Mouse (Mus musculus): Measurements from ENCODE around the gene Eif4g1. TPM values are rescaled to one million over a fixed set of nuclear protein-coding genes. Genes with fewer than 3 reads are reported as not detected.

Eif4g1 gene
- polyA plus RNA-seq, 1 experiment from 2014 or later: 153 TPM

DNA sequence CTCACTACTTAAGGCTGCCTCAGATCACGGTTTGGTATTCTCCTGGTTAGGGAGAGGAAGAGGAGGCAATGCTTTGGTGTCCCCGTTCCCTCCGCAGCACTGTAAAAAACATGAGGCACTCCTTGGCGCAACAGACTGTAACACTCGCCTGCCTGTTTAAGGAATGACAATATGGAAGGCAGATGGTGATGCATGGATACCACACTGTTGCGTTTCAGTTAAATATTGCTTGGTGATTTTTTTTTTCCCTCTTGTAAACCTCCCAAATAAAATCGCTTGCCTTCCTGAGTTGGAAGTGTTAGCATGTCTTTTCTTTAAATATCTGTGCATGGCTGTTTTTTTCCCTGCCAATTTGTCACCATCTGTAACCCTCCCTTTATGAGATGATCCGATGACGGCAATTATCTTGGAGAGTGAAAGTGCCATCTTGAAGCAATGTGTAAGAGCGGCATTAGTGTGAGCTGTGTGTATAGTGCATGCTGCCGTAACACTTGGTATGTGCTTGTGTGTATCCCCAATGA lies 39.2 kb upstream of the Eif4g1 start:
- peak overlapping the region; percentile 92 for H3K4me2 ChIP-seq (ENCODE audit: low read depth, low read length)
- DNase-seq (ENCODE audit: low spot score) (peak; percentile 14), ATAC-seq (ENCODE audit: low read depth) (no peak)
- peaks cover 9% of the 10 kb centered on the region; the same call in 1 of the 2 replicates for H3K4me1 ChIP-seq (ENCODE audit: control insufficient read depth, insufficient read depth, low read length)
- no peaks in the 10 kb centered on the region for H3K9me3 ChIP-seq (ENCODE audit: control insufficient read depth, low read length)
- no peak overlapping the region for H3K27ac ChIP-seq (replicated peaks; ENCODE audit: low read depth, low read length)
- peak overlapping the region; percentile 78; the same call in 1 of the 2 replicates for H3K9ac ChIP-seq (ENCODE audit: low read depth, low read length)
- 0 out of 2 replicates have a peak, but pooled peaks cover 3% of the 10 kb centered on the region for H3K36me3 ChIP-seq (ENCODE audit: control insufficient read depth, insufficient read depth, low read length)
- H3K27me3 ChIP-seq (replicated peaks; ENCODE audit: control insufficient read depth, insufficient read depth, low read length): peaks cover 6% of the 10 kb centered on the region; the same call in 1 of the 2 replicates
- peak overlapping the region; percentile 57; the same call in 1 of the 2 replicates for H3K4me3 ChIP-seq (ENCODE audit: low read depth, low read length)
- 47% methylated on average over 11 of the region's 11 CpGs for WGBS

DNA sequence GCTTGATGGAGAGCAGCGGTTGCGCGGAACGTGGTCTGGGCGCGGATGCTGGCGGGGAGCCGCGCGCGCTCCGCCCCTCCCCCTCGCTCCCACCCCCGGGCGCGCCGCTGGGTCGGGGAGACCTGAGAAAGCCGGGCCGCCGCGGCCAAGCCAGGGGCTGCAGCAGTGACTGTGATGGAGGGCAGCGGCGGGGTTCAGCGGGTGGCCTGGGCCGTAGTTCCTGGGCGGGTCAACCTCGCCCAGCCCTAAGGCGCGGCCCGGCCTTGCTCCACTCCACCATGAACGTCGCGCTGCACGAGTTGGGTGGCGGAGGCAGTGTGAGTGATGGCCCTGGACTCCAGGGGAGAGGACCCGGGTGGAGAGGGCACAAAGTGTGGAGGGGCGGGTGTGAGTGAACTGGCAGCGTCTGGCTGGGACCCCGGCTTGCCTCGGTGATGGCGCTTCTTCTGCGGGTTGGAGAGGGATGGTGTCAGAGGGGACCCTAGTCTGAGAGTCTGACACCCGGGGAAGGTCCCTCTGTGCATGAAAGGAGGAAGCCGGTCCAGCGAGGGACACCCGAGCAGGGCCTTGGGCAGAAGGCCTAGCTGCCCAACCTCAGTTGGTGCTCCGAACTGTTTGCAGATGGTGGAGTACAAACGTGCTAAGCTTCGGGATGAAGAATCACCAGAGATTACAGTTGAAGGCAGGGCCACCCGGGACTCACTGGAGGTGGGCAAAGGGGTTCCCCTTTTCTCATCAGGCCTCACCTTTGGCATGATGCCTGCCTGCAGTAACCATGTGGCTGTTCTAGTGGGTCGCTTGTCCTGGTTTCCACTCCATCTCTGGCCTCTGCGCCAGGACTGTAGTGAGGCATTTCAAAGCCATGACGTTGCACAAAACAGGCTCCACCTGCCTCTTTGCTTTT lies 38.1 kb upstream of the Eif4g1 start, which contains the start of gene Ece2:
Gene Ece2, plus strand, starts transcription at position 98 of the 904 bp plus-strand sequence.
- peaks cover 9% of the 10 kb centered on the region; the same call in 1 of the 2 replicates for H3K4me1 ChIP-seq (ENCODE audit: control insufficient read depth, insufficient read depth, low read length)
- peak within 1 kb of the TSS; percentile 78 for H3K9ac ChIP-seq (ENCODE audit: low read depth, low read length)
- 0 out of 2 replicates have a peak, but pooled peaks cover 3% of the 10 kb centered on the region for H3K36me3 ChIP-seq (ENCODE audit: control insufficient read depth, insufficient read depth, low read length)
- H3K27me3 ChIP-seq (replicated peaks; ENCODE audit: control insufficient read depth, insufficient read depth, low read length): peaks cover 3% of the 10 kb centered on the region; the same call in 1 of the 2 replicates
- ATAC-seq (ENCODE audit: low read depth) (peak; percentile 71), DNase-seq (ENCODE audit: low spot score) (peak; percentile 11)
- H3K4me3 ChIP-seq (ENCODE audit: low read depth, low read length): peak within 1 kb of the TSS; percentile 57
- no peak within 1 kb of the TSS for H3K27ac ChIP-seq (replicated peaks; ENCODE audit: low read depth, low read length)
- H3K4me2 ChIP-seq (ENCODE audit: low read depth, low read length): peak within 1 kb of the TSS; percentile 92
- no peaks in the 10 kb centered on the region for H3K9me3 ChIP-seq (ENCODE audit: control insufficient read depth, low read length)
- 6% methylated on average over 45 of the region's 54 CpGs for WGBS

GRCm38 (mm10) chr16:20637410-20637809 lies 30.7 kb upstream of the Eif4g1 start:
- H3K4me3 ChIP-seq (ENCODE audit: low read depth, low read length): no peak overlapping the region
- no peak for DNase-seq (ENCODE audit: low spot score)
- no peak overlapping the region for H3K27ac ChIP-seq (replicated peaks; ENCODE audit: low read depth, low read length)
- H3K36me3 ChIP-seq (ENCODE audit: control insufficient read depth, insufficient read depth, low read length): 0 out of 2 replicates have a peak, but pooled peaks cover 1% of the 10 kb centered on the region
- H3K9me3 ChIP-seq (ENCODE audit: control insufficient read depth, low read length): no peaks in the 10 kb centered on the region
- H3K27me3 ChIP-seq (replicated peaks; ENCODE audit: control insufficient read depth, insufficient read depth, low read length): no peaks in the 10 kb centered on the region
- no peak overlapping the region for H3K4me2 ChIP-seq (ENCODE audit: low read depth, low read length)
- no peak for ATAC-seq (ENCODE audit: low read depth)
- no peak overlapping the region for H3K9ac ChIP-seq (ENCODE audit: low read depth, low read length)
- no peaks in the 10 kb centered on the region for H3K4me1 ChIP-seq (ENCODE audit: control insufficient read depth, insufficient read depth, low read length)
- 83% methylated on average over 8 of the region's 8 CpGs for WGBS

DNA sequence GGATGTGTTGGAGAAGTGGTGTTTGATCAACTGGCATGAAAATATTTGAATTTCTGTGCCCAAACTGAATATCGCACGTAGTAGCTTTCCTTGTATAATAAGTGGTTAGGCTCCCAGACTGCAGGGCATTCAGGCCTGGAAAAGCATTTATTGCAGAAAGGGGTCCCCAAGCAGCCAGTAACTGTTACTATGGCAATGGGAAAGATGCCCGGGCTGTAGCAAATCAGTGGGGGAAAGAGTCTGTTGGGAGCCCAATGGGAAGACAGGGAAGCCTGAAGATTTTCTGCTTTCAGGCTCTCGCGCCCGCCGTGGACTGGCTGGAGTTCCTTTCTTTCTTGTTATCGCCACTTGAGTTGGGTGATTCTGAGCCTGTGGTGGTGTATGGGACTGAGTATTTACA lies 29.7 kb upstream of the Eif4g1 start:
- H3K9ac ChIP-seq (ENCODE audit: low read depth, low read length): no peak overlapping the region
- 88% methylated on average over 8 of the region's 8 CpGs for WGBS
- no peak overlapping the region for H3K4me3 ChIP-seq (ENCODE audit: low read depth, low read length)
- no peak overlapping the region for H3K27ac ChIP-seq (replicated peaks; ENCODE audit: low read depth, low read length)
- no peaks in the 10 kb centered on the region for H3K4me1 ChIP-seq (ENCODE audit: control insufficient read depth, insufficient read depth, low read length)
- H3K36me3 ChIP-seq (ENCODE audit: control insufficient read depth, insufficient read depth, low read length): no peaks in the 10 kb centered on the region
- no peak overlapping the region for H3K4me2 ChIP-seq (ENCODE audit: low read depth, low read length)
- H3K27me3 ChIP-seq (replicated peaks; ENCODE audit: control insufficient read depth, insufficient read depth, low read length): no peaks in the 10 kb centered on the region
- no peak for ATAC-seq (ENCODE audit: low read depth)
- DNase-seq (ENCODE audit: low spot score): no peak
- H3K9me3 ChIP-seq (ENCODE audit: control insufficient read depth, low read length): no peaks in the 10 kb centered on the region

DNA sequence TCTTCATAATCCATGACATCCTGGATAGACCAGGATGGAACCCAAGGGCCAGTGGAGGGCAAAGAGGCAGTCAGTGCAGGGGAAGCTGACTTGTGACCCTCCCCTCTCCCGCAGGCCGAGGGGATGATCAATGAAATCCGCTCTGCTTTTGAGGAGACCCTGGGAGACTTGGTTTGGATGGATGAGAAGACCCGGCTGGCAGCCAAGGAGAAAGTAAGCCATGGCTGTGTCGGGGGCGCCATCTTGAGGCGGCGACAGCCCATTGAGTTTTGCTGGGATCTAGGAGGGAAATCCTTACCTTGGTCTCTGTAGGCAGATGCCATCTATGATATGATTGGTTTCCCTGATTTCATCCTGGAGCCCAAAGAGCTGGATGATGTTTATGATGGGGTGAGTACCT lies 26.0 kb upstream of the Eif4g1 start:
- Histone ChIP-seq H3K36me3 (ENCODE audit: control insufficient read depth, insufficient read depth, low read length) (no peaks in the 10 kb centered on the region), H3K4me2 (ENCODE audit: low read depth, low read length) (no peak overlapping the region), H3K9me3 (ENCODE audit: control insufficient read depth, low read length) (no peaks in the 10 kb centered on the region), H3K9ac (ENCODE audit: low read depth, low read length) (no peak overlapping the region), H3K4me3 (ENCODE audit: low read depth, low read length) (no peak overlapping the region), H3K27me3 (replicated peaks; ENCODE audit: control insufficient read depth, insufficient read depth, low read length) (no peaks in the 10 kb centered on the region), H3K27ac (replicated peaks; ENCODE audit: low read depth, low read length) (no peak overlapping the region), H3K4me1 (ENCODE audit: control insufficient read depth, insufficient read depth, low read length) (no peaks in the 10 kb centered on the region)
- ATAC-seq (ENCODE audit: low read depth) (peak; percentile 74), DNase-seq (ENCODE audit: low spot score) (peak; percentile 73)
- WGBS: 5% methylated on average over 8 of the region's 8 CpGs

GRCm38 (mm10) chr16:20643911-20644310 lies 24.2 kb upstream of the Eif4g1 start:
- DNase-seq (ENCODE audit: low spot score): no peak
- no peaks in the 10 kb centered on the region for H3K36me3 ChIP-seq (ENCODE audit: control insufficient read depth, insufficient read depth, low read length)
- no peak for ATAC-seq (ENCODE audit: low read depth)
- no peak overlapping the region for H3K27ac ChIP-seq (replicated peaks; ENCODE audit: low read depth, low read length)
- no peak overlapping the region for H3K4me2 ChIP-seq (ENCODE audit: low read depth, low read length)
- no peaks in the 10 kb centered on the region for H3K9me3 ChIP-seq (ENCODE audit: control insufficient read depth, low read length)
- no peak overlapping the region for H3K9ac ChIP-seq (ENCODE audit: low read depth, low read length)
- H3K27me3 ChIP-seq (replicated peaks; ENCODE audit: control insufficient read depth, insufficient read depth, low read length): no peaks in the 10 kb centered on the region
- H3K4me3 ChIP-seq (ENCODE audit: low read depth, low read length): no peak overlapping the region
- 93% methylated on average over 7 of the region's 7 CpGs for WGBS
- H3K4me1 ChIP-seq (ENCODE audit: control insufficient read depth, insufficient read depth, low read length): no peaks in the 10 kb centered on the region

GRCm38 (mm10) chr16:20651076-20651946 lies 16.8 kb upstream of the Eif4g1 start, which contains the start of gene Psmd2:
Gene Psmd2, plus strand, starts transcription at chr16:20651652.
- peak within 1 kb of the TSS; percentile 66 for H3K27ac ChIP-seq (replicated peaks; ENCODE audit: low read depth, low read length)
- peaks cover 34% of the 10 kb centered on the region for H3K36me3 ChIP-seq (ENCODE audit: control insufficient read depth, insufficient read depth, low read length)
- peaks cover 8% of the 10 kb centered on the region for H3K4me1 ChIP-seq (ENCODE audit: control insufficient read depth, insufficient read depth, low read length)
- H3K4me3 ChIP-seq (ENCODE audit: low read depth, low read length): peak within 1 kb of the TSS; percentile 90
- DNase-seq (ENCODE audit: low spot score): peak; percentile 97
- no peaks in the 10 kb centered on the region for H3K27me3 ChIP-seq (replicated peaks; ENCODE audit: control insufficient read depth, insufficient read depth, low read length)
- peak within 1 kb of the TSS; percentile 74 for H3K4me2 ChIP-seq (ENCODE audit: low read depth, low read length)
- WGBS: 2% methylated on average over 46 of the region's 46 CpGs
- peak; percentile 98 for ATAC-seq (ENCODE audit: low read depth)
- H3K9me3 ChIP-seq (ENCODE audit: control insufficient read depth, low read length): no peaks in the 10 kb centered on the region
- peak within 1 kb of the TSS; percentile 90 for H3K9ac ChIP-seq (ENCODE audit: low read depth, low read length)

GRCm38 (mm10) chr16:20651947-20652310 lies 16.2 kb upstream of the Eif4g1 start:
- H3K27me3 ChIP-seq (replicated peaks; ENCODE audit: control insufficient read depth, insufficient read depth, low read length): no peaks in the 10 kb centered on the region
- H3K4me3 ChIP-seq (ENCODE audit: low read depth, low read length): peak overlapping the region; percentile 90
- ATAC-seq (ENCODE audit: low read depth): 0 out of 2 replicates have a peak, but pooled peaks have one; percentile 7
- H3K4me2 ChIP-seq (ENCODE audit: low read depth, low read length): peak overlapping the region; percentile 74
- no peak for DNase-seq (ENCODE audit: low spot score)
- no peaks in the 10 kb centered on the region for H3K9me3 ChIP-seq (ENCODE audit: control insufficient read depth, low read length)
- H3K27ac ChIP-seq (replicated peaks; ENCODE audit: low read depth, low read length): peak overlapping the region; percentile 17; the same call in 1 of the 2 replicates
- peaks cover 41% of the 10 kb centered on the region for H3K36me3 ChIP-seq (ENCODE audit: control insufficient read depth, insufficient read depth, low read length)
- peak overlapping the region; percentile 90 for H3K9ac ChIP-seq (ENCODE audit: low read depth, low read length)
- H3K4me1 ChIP-seq (ENCODE audit: control insufficient read depth, insufficient read depth, low read length): peaks cover 8% of the 10 kb centered on the region
- 6% methylated on average over 12 of the region's 12 CpGs for WGBS

Data from embryonic facial prominence, embryonic 14.5 days (tissue).